Mouse (Mus musculus) intestine, embryonic 16.5 days (tissue): ENCODE data around the gene Fyn. TPM values are rescaled to one million over a fixed set of nuclear protein-coding genes. Genes with fewer than 3 reads are reported as not detected.

ENCODE experiments used
- ATAC-seq: fragments of 200-750 bp; cut with Nextera tagmentation; 2 replicates; pipeline ENCODE4 v1.8.0; 2017; ENCODE audit warnings: moderate TSS enrichment, moderate library complexity
- H3K27ac ChIP-seq: fragments of 300-500 bp; sonication (generic); 2 replicates; pipeline ENCODE4 v1.5.1; 2014; ENCODE audit warnings: mild to moderate bottlenecking, low read length
- H3K27me3 ChIP-seq: fragments of 300-500 bp; sonication (generic); replicated peaks from 2 replicates; pipeline ENCODE4 v1.6.1; 2014; ENCODE audit warnings: low read length, control low read depth, mixed read lengths; ENCODE audit not compliant: control insufficient read depth, insufficient read depth
- H3K36me3 ChIP-seq: fragments of 300-500 bp; sonication (generic); 2 replicates; pipeline ENCODE4 v1.6.1; 2014; ENCODE audit warnings: low read length, control low read depth; ENCODE audit not compliant: control insufficient read depth, insufficient read depth
- H3K4me1 ChIP-seq: fragments of 300-500 bp; sonication (generic); 2 replicates; pipeline ENCODE4 v1.6.1; 2014; ENCODE audit warnings: low read length, control low read depth, mixed read lengths; ENCODE audit not compliant: control insufficient read depth, insufficient read depth
- H3K4me2 ChIP-seq: fragments of 300-500 bp; sonication (generic); 2 replicates; pipeline ENCODE4 v1.6.1; 2014; ENCODE audit warnings: low read depth, low read length, control low read depth
- H3K4me3 ChIP-seq: fragments of 300-500 bp; sonication (generic); 2 replicates; pipeline ENCODE4 v1.5.1; 2014; ENCODE audit warnings: mild to moderate bottlenecking, low read length
- H3K9ac ChIP-seq: fragments of 300-500 bp; sonication (generic); 2 replicates; pipeline ENCODE4 v1.6.1; 2014; ENCODE audit warnings: low read depth, low read length
- H3K9me3 ChIP-seq: fragments of 300-500 bp; sonication (generic); 2 replicates; pipeline ENCODE4 v1.6.1; 2016; ENCODE audit warnings: low read length, control low read depth; ENCODE audit not compliant: control insufficient read depth
- WGBS: fragments of 180-500 bp; shearing (Covaris S2); extraction: QIAGEN DNeasy Blood & Tissue Kit; methylation state at CpG from one replicate; pipeline ENCODE4 v1.1.7; 2014; 5-methylcytosine and 5-hydroxymethylcytosine counted together
- polyA plus RNA-seq: library from polyadenylated mRNA; unstranded; fragments of >200 nt; fragmentation: Nextera tagmentation; extraction: Ambion mirVana; gene quantifications from 2 replicates; pipeline ENCODE4 v1.2.1, GENCODE M21; 2015

The Fyn gene
- polyA plus RNA-seq, 1 experiment from 2014 or later = 16.1 TPM

GRCm38 (mm10) chr10:39414068-39414467, 45.4 kb downstream of the Fyn start:
- no peak for ATAC-seq
- Histone ChIP-seq H3K36me3 (no peaks in the 10 kb centered on the region), H3K27ac (no peak overlapping the region), H3K4me3 (no peak overlapping the region), H3K4me1 (peaks cover 10% of the 10 kb centered on the region; the same call in 1 of the 2 replicates), H3K9me3 (no peaks in the 10 kb centered on the region), H3K9ac (no peak overlapping the region), H3K4me2 (no peak overlapping the region), H3K27me3 (no peaks in the 10 kb centered on the region)
- 86% methylated on average over 1 of the region's 1 CpGs for WGBS

- no peak for ATAC-seq
- H3K36me3 ChIP-seq = no peaks in the 10 kb centered on the region
- no peak overlapping the region for H3K9ac ChIP-seq
- no peak overlapping the region for H3K4me3 ChIP-seq
- H3K27me3 ChIP-seq = no peaks in the 10 kb centered on the region
- 45% methylated on average over 2 of the region's 2 CpGs for WGBS
- no peak overlapping the region for H3K27ac ChIP-seq
- no peaks in the 10 kb centered on the region for H3K9me3 ChIP-seq
- peaks cover 14% of the 10 kb centered on the region for H3K4me1 ChIP-seq
- H3K4me2 ChIP-seq = no peak overlapping the region
Observed at GRCm38 (mm10) chr10:39415586-39415985, 46.9 kb downstream of the Fyn start.

- Histone ChIP-seq H3K9me3 (no peaks in the 10 kb centered on the region), H3K27me3 (no peaks in the 10 kb centered on the region), H3K4me1 (peaks cover 22% of the 10 kb centered on the region), H3K4me3 (no peak overlapping the region), H3K27ac (0 out of 2 replicates have a peak overlapping the region, but pooled peaks have one; percentile 16), H3K36me3 (no peaks in the 10 kb centered on the region), H3K9ac (no peak overlapping the region), H3K4me2 (no peak overlapping the region)
- no peak for ATAC-seq
- WGBS = 61% methylated on average over 5 of the region's 5 CpGs
Observed at GRCm38 (mm10) chr10:39417611-39418010, 49.0 kb downstream of the Fyn start.

GRCm38 (mm10) chr10:39418395-39418794, 49.7 kb downstream of the Fyn start:
- no peak for ATAC-seq
- no peak overlapping the region for H3K4me2 ChIP-seq
- 86% methylated on average over 7 of the region's 7 CpGs for WGBS
- H3K9ac ChIP-seq = no peak overlapping the region
- H3K4me1 ChIP-seq = peaks cover 22% of the 10 kb centered on the region
- no peaks in the 10 kb centered on the region for H3K36me3 ChIP-seq
- H3K4me3 ChIP-seq = no peak overlapping the region
- H3K9me3 ChIP-seq = no peaks in the 10 kb centered on the region
- no peaks in the 10 kb centered on the region for H3K27me3 ChIP-seq
- no peak overlapping the region for H3K27ac ChIP-seq

- H3K4me1 ChIP-seq = peaks cover 22% of the 10 kb centered on the region
- H3K9me3 ChIP-seq = no peaks in the 10 kb centered on the region
- H3K4me3 ChIP-seq = no peak overlapping the region
- no peak for ATAC-seq
- 59% methylated on average over 9 of the region's 9 CpGs for WGBS
- H3K4me2 ChIP-seq = no peak overlapping the region
- no peaks in the 10 kb centered on the region for H3K27me3 ChIP-seq
- no peak overlapping the region for H3K27ac ChIP-seq
- H3K36me3 ChIP-seq = no peaks in the 10 kb centered on the region
- H3K9ac ChIP-seq = no peak overlapping the region
Observed at GRCm38 (mm10) chr10:39420842-39421617, 52.4 kb downstream of the Fyn start.

GRCm38 (mm10) chr10:39421772-39422171, 53.1 kb downstream of the Fyn start:
- no peak overlapping the region for H3K4me3 ChIP-seq
- no peaks in the 10 kb centered on the region for H3K36me3 ChIP-seq
- no peak overlapping the region for H3K4me2 ChIP-seq
- H3K27me3 ChIP-seq = no peaks in the 10 kb centered on the region
- no peak overlapping the region for H3K9ac ChIP-seq
- H3K9me3 ChIP-seq = no peaks in the 10 kb centered on the region
- H3K4me1 ChIP-seq = peaks cover 22% of the 10 kb centered on the region
- no peak overlapping the region for H3K27ac ChIP-seq
- 86% methylated on average over 9 of the region's 9 CpGs for WGBS
- ATAC-seq = no peak

- WGBS = 87% methylated on average over 3 of the region's 3 CpGs
- Histone ChIP-seq H3K36me3 (no peaks in the 10 kb centered on the region), H3K9ac (no peak overlapping the region), H3K4me1 (peaks cover 19% of the 10 kb centered on the region), H3K27me3 (no peaks in the 10 kb centered on the region), H3K4me2 (no peak overlapping the region), H3K27ac (no peak overlapping the region), H3K4me3 (no peak overlapping the region), H3K9me3 (no peaks in the 10 kb centered on the region)
- ATAC-seq = no peak
Observed at GRCm38 (mm10) chr10:39424643-39425042, 56.0 kb downstream of the Fyn start.

GRCm38 (mm10) chr10:39426033-39426432, 57.4 kb downstream of the Fyn start:
- Histone ChIP-seq H3K4me1 (peaks cover 19% of the 10 kb centered on the region), H3K27ac (no peak overlapping the region), H3K4me3 (no peak overlapping the region), H3K4me2 (no peak overlapping the region), H3K36me3 (no peaks in the 10 kb centered on the region), H3K27me3 (no peaks in the 10 kb centered on the region), H3K9me3 (no peaks in the 10 kb centered on the region), H3K9ac (no peak overlapping the region)
- no peak for ATAC-seq
- WGBS = 77% methylated on average over 3 of the region's 3 CpGs

GRCm38 (mm10) chr10:39426833-39427490, 58.3 kb downstream of the Fyn start:
- Histone ChIP-seq H3K9me3 (no peaks in the 10 kb centered on the region), H3K27me3 (no peaks in the 10 kb centered on the region), H3K4me1 (peaks cover 20% of the 10 kb centered on the region), H3K9ac (no peak overlapping the region), H3K27ac (0 out of 2 replicates have a peak overlapping the region, but pooled peaks have one; percentile 13), H3K4me2 (no peak overlapping the region), H3K36me3 (no peaks in the 10 kb centered on the region), H3K4me3 (no peak overlapping the region)
- no peak for ATAC-seq
- WGBS = 35% methylated on average over 5 of the region's 5 CpGs
